Mouse (Mus musculus): Measurements from ENCODE around the gene Sash1.

GRCm38 (mm10) chr10:8797826-8798225 lies 88.0 kb downstream of the Sash1 start:
- TF ChIP-seq CTCF (IDR thresholded peaks at IDR 0.05; ENCODE audit: extremely low read depth, insufficient read length, insufficient replicate concordance, low read depth, low read length) (no peak), POLR2A (IDR thresholded peaks at IDR 0.05; ENCODE audit: low read depth, low read length) (no peak)

Measured in small intestine, adult 2 months (tissue).